Mouse (Mus musculus) embryonic facial prominence, embryonic 11.5 days (tissue): ENCODE data around the gene Glt1d1. TPM values are rescaled to one million over a fixed set of nuclear protein-coding genes. Genes with fewer than 3 reads are reported as not detected.

Experiments used
- ATAC-seq: fragments of 200-750 bp; cut with Nextera tagmentation; replicated peaks from 2 replicates; pipeline ENCODE4 v1.8.0; 2017; ENCODE audit warnings: low read depth; ENCODE audit not compliant: insufficient number of reproducible peaks, low FRiP score, low TSS enrichment
- DNase-seq: peaks from one replicate; pipeline ENCODE4 v3.0.0-alpha.2; 2015; ENCODE audit warnings: low spot score
- H3K27ac ChIP-seq: fragments of 300-500 bp; sonication (generic); replicated peaks from 2 replicates; pipeline ENCODE4 v1.5.1; 2014; ENCODE audit warnings: mild to moderate bottlenecking, low read depth, low read length, control low read depth
- H3K27me3 ChIP-seq: fragments of 300-500 bp; sonication (generic); 2 replicates; pipeline ENCODE4 v1.6.1; 2014; ENCODE audit warnings: mild to moderate bottlenecking, low read length, moderate library complexity, mixed read lengths; ENCODE audit not compliant: control insufficient read depth, insufficient read depth
- H3K36me3 ChIP-seq: fragments of 300-500 bp; sonication (generic); replicated peaks from 2 replicates; pipeline ENCODE4 v1.6.1; 2014; ENCODE audit warnings: low read depth, mild to moderate bottlenecking, low read length, moderate library complexity, mixed read lengths; ENCODE audit not compliant: control insufficient read depth, insufficient read depth
- H3K4me1 ChIP-seq: fragments of 300-500 bp; sonication (generic); 2 replicates; pipeline ENCODE4 v1.6.1; 2014; ENCODE audit warnings: low read length, mixed read lengths; ENCODE audit not compliant: control insufficient read depth, insufficient read depth
- H3K4me2 ChIP-seq: fragments of 300-500 bp; sonication (generic); 2 replicates; pipeline ENCODE4 v1.6.1; 2014; ENCODE audit warnings: low read depth, mild to moderate bottlenecking, control low read depth, low read length, moderate library complexity
- H3K4me3 ChIP-seq: fragments of 300-500 bp; sonication (generic); 2 replicates; pipeline ENCODE4 v1.5.1; 2014; ENCODE audit warnings: low read depth, low read length, control low read depth
- H3K9ac ChIP-seq: fragments of 300-500 bp; sonication (generic); replicated peaks from 2 replicates; pipeline ENCODE4 v1.6.1; 2014; ENCODE audit warnings: mild to moderate bottlenecking, control low read depth, low read length
- H3K9me3 ChIP-seq: fragments of 300-500 bp; sonication (generic); replicated peaks from 2 replicates; pipeline ENCODE4 v1.6.1; 2016; ENCODE audit warnings: mild to moderate bottlenecking, low read length, inconsistent platforms, mixed read lengths; ENCODE audit not compliant: control insufficient read depth
- WGBS: fragments of 180-500 bp; shearing (Covaris S2); extraction: QIAGEN DNeasy Blood & Tissue Kit; methylation state at CpG from one replicate; pipeline ENCODE4 v1.1.7; 2014; 5-methylcytosine and 5-hydroxymethylcytosine counted together
- polyA plus RNA-seq: library from polyadenylated mRNA; unstranded; fragments of >200 nt; fragmentation: Nextera tagmentation; extraction: Ambion mirVana; gene quantifications from 2 replicates; pipeline ENCODE4 v1.2.1, GENCODE M21; 2014

Glt1d1 gene
- polyA plus RNA-seq, 1 experiment from 2014 or later, result 1.3 TPM

GRCm38 (mm10) chr5:127688568-127689170 lies 56.6 kb downstream of the Glt1d1 start:
- H3K4me1 ChIP-seq, result no peaks in the 10 kb centered on the region
- H3K36me3 ChIP-seq, result no peaks in the 10 kb centered on the region
- no peaks in the 10 kb centered on the region for H3K27me3 ChIP-seq
- no peak overlapping the region for H3K4me3 ChIP-seq
- WGBS, result 73% methylated on average over 9 of the region's 9 CpGs
- DNase-seq (no peak), ATAC-seq (no peak)
- no peaks in the 10 kb centered on the region for H3K9me3 ChIP-seq
- H3K4me2 ChIP-seq, result no peak overlapping the region
- no peak overlapping the region for H3K27ac ChIP-seq
- H3K9ac ChIP-seq, result no peak overlapping the region

GRCm38 (mm10) chr5:127691085-127691484 lies 59.0 kb downstream of the Glt1d1 start:
- no peak overlapping the region for H3K27ac ChIP-seq
- no peak for ATAC-seq
- H3K4me1 ChIP-seq, result no peaks in the 10 kb centered on the region
- no peaks in the 10 kb centered on the region for H3K9me3 ChIP-seq
- 80% methylated on average over 10 of the region's 10 CpGs for WGBS
- no peak overlapping the region for H3K4me2 ChIP-seq
- H3K27me3 ChIP-seq, result no peaks in the 10 kb centered on the region
- peak; percentile 10 for DNase-seq
- 0 out of 2 replicates have a peak overlapping the region, but pooled peaks have one; percentile 13 for H3K9ac ChIP-seq
- no peaks in the 10 kb centered on the region for H3K36me3 ChIP-seq
- H3K4me3 ChIP-seq, result no peak overlapping the region

- Histone ChIP-seq H3K4me3 (no peak overlapping the region), H3K4me1 (no peaks in the 10 kb centered on the region), H3K9ac (0 out of 2 replicates have a peak overlapping the region, but pooled peaks have one; percentile 13), H3K4me2 (no peak overlapping the region), H3K9me3 (no peaks in the 10 kb centered on the region), H3K36me3 (no peaks in the 10 kb centered on the region), H3K27ac (no peak overlapping the region), H3K27me3 (no peaks in the 10 kb centered on the region)
- peak; percentile 47 for DNase-seq
- no peak for ATAC-seq
- 26% methylated on average over 21 of the region's 21 CpGs for WGBS
Observed at GRCm38 (mm10) chr5:127691581-127691980, 59.5 kb downstream of the Glt1d1 start.

- Histone ChIP-seq H3K27me3 (no peaks in the 10 kb centered on the region), H3K4me3 (no peak overlapping the region), H3K4me1 (no peaks in the 10 kb centered on the region), H3K27ac (no peak overlapping the region), H3K4me2 (no peak overlapping the region), H3K9me3 (no peaks in the 10 kb centered on the region), H3K9ac (no peak overlapping the region), H3K36me3 (no peaks in the 10 kb centered on the region)
- WGBS, result 80% methylated on average over 4 of the region's 4 CpGs
- ATAC-seq (no peak), DNase-seq (peak; percentile 60)
Observed at GRCm38 (mm10) chr5:127695898-127696297, 63.8 kb downstream of the Glt1d1 start.

GRCm38 (mm10) chr5:127696602-127697001 lies 64.5 kb downstream of the Glt1d1 start:
- Histone ChIP-seq H3K4me2 (no peak overlapping the region), H3K9ac (no peak overlapping the region), H3K4me1 (no peaks in the 10 kb centered on the region), H3K27ac (no peak overlapping the region), H3K36me3 (no peaks in the 10 kb centered on the region), H3K4me3 (no peak overlapping the region), H3K9me3 (no peaks in the 10 kb centered on the region), H3K27me3 (no peaks in the 10 kb centered on the region)
- DNase-seq (no peak), ATAC-seq (no peak)
- 91% methylated on average over 4 of the region's 4 CpGs for WGBS

GRCm38 (mm10) chr5:127698525-127698924 lies 66.5 kb downstream of the Glt1d1 start:
- no peak overlapping the region for H3K4me2 ChIP-seq
- no peaks in the 10 kb centered on the region for H3K27me3 ChIP-seq
- 73% methylated on average over 2 of the region's 2 CpGs for WGBS
- no peak for DNase-seq
- H3K9me3 ChIP-seq, result no peaks in the 10 kb centered on the region
- H3K36me3 ChIP-seq, result no peaks in the 10 kb centered on the region
- ATAC-seq, result no peak
- no peak overlapping the region for H3K27ac ChIP-seq
- no peaks in the 10 kb centered on the region for H3K4me1 ChIP-seq
- no peak overlapping the region for H3K9ac ChIP-seq
- H3K4me3 ChIP-seq, result no peak overlapping the region

GRCm38 (mm10) chr5:127699679-127700078 lies 67.6 kb downstream of the Glt1d1 start:
- no peak overlapping the region for H3K4me2 ChIP-seq
- WGBS, result 87% methylated on average over 5 of the region's 5 CpGs
- DNase-seq, result no peak

GRCm38 (mm10) chr5:127700156-127700555 lies 68.1 kb downstream of the Glt1d1 start:
- Histone ChIP-seq H3K4me2 (no peak overlapping the region), H3K9ac (no peak overlapping the region), H3K4me3 (no peak overlapping the region), H3K27me3 (no peaks in the 10 kb centered on the region), H3K4me1 (no peaks in the 10 kb centered on the region), H3K27ac (no peak overlapping the region), H3K36me3 (no peaks in the 10 kb centered on the region), H3K9me3 (no peaks in the 10 kb centered on the region)
- no peak for ATAC-seq
- no peak for DNase-seq
- 71% methylated on average over 6 of the region's 6 CpGs for WGBS

More at GRCm38 (mm10) chr5:127699679-127700078, 67.6 kb downstream of the Glt1d1 start:
- H3K9ac ChIP-seq, result no peak overlapping the region
- no peaks in the 10 kb centered on the region for H3K9me3 ChIP-seq
- no peaks in the 10 kb centered on the region for H3K27me3 ChIP-seq
- no peak overlapping the region for H3K4me3 ChIP-seq
- no peaks in the 10 kb centered on the region for H3K4me1 ChIP-seq
- H3K36me3 ChIP-seq, result no peaks in the 10 kb centered on the region
- ATAC-seq, result no peak
- no peak overlapping the region for H3K27ac ChIP-seq
